Mouse (Mus musculus) liver, adult 2 months (tissue): ENCODE results near the gene Gan.
A peak's percentile ranks its signal among the peaks of the same experiment; 100 is the strongest.

Experiments used
- CTCF ChIP-seq: fragments of 200-500 bp; IDR thresholded peaks from 2 replicates; pipeline ENCODE4 v1.5.1; 2011; ENCODE audit warnings: low read depth, low read length, control low read depth
- POLR2A ChIP-seq: fragments of 200-500 bp; IDR thresholded peaks from 2 replicates; pipeline ENCODE4 v1.6.1; 2011; ENCODE audit warnings: low read length, control low read depth; ENCODE audit not compliant: insufficient read depth; ENCODE audit errors: extremely low read depth

- TF ChIP-seq POLR2A (no peak), CTCF (peak; percentile 59)
These were observed 48.0 kb upstream of the Gan start for GRCm38 (mm10) chr8:117109801-117110390.
